Comparison of ENCODE assay signal across 8 mouse cellular contexts in the genomic region with DNA sequence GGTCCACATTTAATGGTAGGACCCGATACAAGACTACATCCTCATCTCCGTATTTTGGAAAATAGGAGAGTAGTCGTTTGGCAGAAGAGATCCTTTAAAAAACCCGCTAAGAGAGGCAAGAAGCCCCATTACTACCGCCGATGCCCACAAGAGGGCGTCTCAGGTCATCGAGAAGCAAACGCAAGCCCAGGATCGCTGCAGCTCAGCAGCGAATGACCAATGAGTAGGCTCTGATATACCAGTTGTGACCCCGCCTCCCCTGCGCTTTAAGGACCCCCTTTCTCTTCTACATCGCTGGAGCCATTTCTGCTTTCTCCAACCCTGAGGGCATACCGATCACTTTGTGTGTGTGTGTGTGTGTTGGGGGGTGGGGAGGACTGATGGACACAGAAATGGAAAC.
A peak's percentile ranks its signal among the peaks of the same experiment; 100 is the strongest.
DNase-seq lines count a peak whose midpoint lies in the region; ATAC-seq and TF ChIP-seq lines count a peak whose summit lies in the region.

No protein-coding gene starts in this region.

- H3K27me3 ChIP-seq in CH12.LX (replicated peaks): peaks cover 56% of the 10 kb centered on the region
- peaks cover 17% of the 10 kb centered on the region for H3K27me3 ChIP-seq in forebrain, embryonic 13.5 days
- H3K27me3 ChIP-seq in liver, embryonic 15.5 days: peaks cover 4% of the 10 kb centered on the region; the same call in 1 of the 2 replicates
- H3K27me3 ChIP-seq in neural tube, embryonic 12.5 days (replicated peaks): 0 out of 2 replicates have a peak, but pooled peaks cover 2% of the 10 kb centered on the region
- H3K27me3 ChIP-seq in stomach, postnatal 0 days (ENCODE audit: control insufficient read depth, insufficient read depth, low read length): no peaks in the 10 kb centered on the region

- dilution Hi-C loops in CH12.LX (cut with MboI; ENCODE audit: extremely low pct_ligation_motif_present, extremely low pct_unique_long_range_greater_than_20kb, low sequenced_read_pairs): no loop called here

- H3K9me3 ChIP-seq in CH12.LX (replicated peaks; ENCODE audit: low read length): peaks cover 7% of the 10 kb centered on the region
- H3K9me3 ChIP-seq in forebrain, embryonic 13.5 days (replicated peaks): no peaks in the 10 kb centered on the region
- H3K9me3 ChIP-seq in liver, embryonic 15.5 days (replicated peaks): no peaks in the 10 kb centered on the region
- no peaks in the 10 kb centered on the region for H3K9me3 ChIP-seq in neural tube, embryonic 12.5 days
- no peaks in the 10 kb centered on the region for H3K9me3 ChIP-seq in stomach, postnatal 0 days (ENCODE audit: control insufficient read depth, low read length)

- WGBS in forebrain, embryonic 13.5 days: 2% methylated on average over 15 of the region's 15 CpGs
- WGBS in liver, embryonic 15.5 days (ENCODE audit: insufficient replicate concordance): 1% methylated on average over 15 of the region's 15 CpGs
- WGBS in neural tube, embryonic 12.5 days: 4% methylated on average over 15 of the region's 15 CpGs
- WGBS in stomach, postnatal 0 days: 1% methylated on average over 15 of the region's 15 CpGs

- H3K27ac ChIP-seq in CH12.LX (ENCODE audit: insufficient read depth, low read depth): no peak overlapping the region
- no peak overlapping the region for H3K27ac ChIP-seq in forebrain, embryonic 13.5 days
- H3K27ac ChIP-seq in liver, embryonic 15.5 days (replicated peaks): no peak overlapping the region
- H3K27ac ChIP-seq in neural tube, embryonic 12.5 days: no peak overlapping the region
- H3K27ac ChIP-seq in stomach, postnatal 0 days (replicated peaks): no peak overlapping the region

- peaks cover 9 to 30% of the 10 kb centered on the region in 2 experiments for H3K4me1 ChIP-seq in CH12.LX (ENCODE audit: control insufficient read depth in 1 of 2, insufficient read depth in 2 of 2)
- 0 out of 2 replicates have a peak, but pooled peaks cover 7% of the 10 kb centered on the region for H3K4me1 ChIP-seq in forebrain, embryonic 13.5 days
- H3K4me1 ChIP-seq in liver, embryonic 15.5 days (replicated peaks): no peaks in the 10 kb centered on the region
- H3K4me1 ChIP-seq in neural tube, embryonic 12.5 days: peaks cover 11% of the 10 kb centered on the region
- H3K4me1 ChIP-seq in stomach, postnatal 0 days (replicated peaks; ENCODE audit: control insufficient read depth, insufficient read depth): no peaks in the 10 kb centered on the region

- H3K79me2 ChIP-seq in CH12.LX (replicated peaks; ENCODE audit: control insufficient read depth, extremely low read depth, insufficient read depth, poor library complexity, severe bottlenecking): no peaks in the 10 kb centered on the region

- TF ChIP-seq POLR2A in CH12.LX (IDR thresholded peaks at IDR 0.05; ENCODE audit: low read depth, low read length): no peak

- intact Hi-C loops in heart, postnatal 10 days (cut with DNase I): loop anchor here (1.0 to 5.0 kb wide), 3 partner anchors 107 to 339 kb away; a partner anchor contains a TSS

- H3K4me2 ChIP-seq in CH12.LX (ENCODE audit: insufficient read depth, low read depth, poor library complexity, severe bottlenecking): peak overlapping the region; percentile 85
- H3K4me2 ChIP-seq in forebrain, embryonic 13.5 days: peak overlapping the region; percentile 63
- H3K4me2 ChIP-seq in liver, embryonic 15.5 days: peak overlapping the region; percentile 53
- H3K4me2 ChIP-seq in neural tube, embryonic 12.5 days (replicated peaks): peak overlapping the region; percentile 64
- H3K4me2 ChIP-seq in stomach, postnatal 0 days (replicated peaks; ENCODE audit: low read depth): peak overlapping the region; percentile 63

- H3K36me3 ChIP-seq in CH12.LX (replicated peaks in 1 of 2; ENCODE audit: control insufficient read depth in 1 of 2, insufficient read depth in 1 of 2, low read length in 1 of 2): no peaks in the 10 kb centered on the region
- no peaks in the 10 kb centered on the region for H3K36me3 ChIP-seq in forebrain, embryonic 13.5 days (ENCODE audit: poor library complexity, severe bottlenecking)
- H3K36me3 ChIP-seq in liver, embryonic 15.5 days (replicated peaks): no peaks in the 10 kb centered on the region
- no peaks in the 10 kb centered on the region for H3K36me3 ChIP-seq in neural tube, embryonic 12.5 days
- H3K36me3 ChIP-seq in stomach, postnatal 0 days (ENCODE audit: control insufficient read depth, insufficient read depth, low read length): no peaks in the 10 kb centered on the region

- peak; percentile 76 to 82 for TF ChIP-seq CTCF in CH12.LX (conservative IDR thresholded peaks at IDR 0.05 in 1 of 2, IDR thresholded peaks at IDR 0.05 in 1 of 2; ENCODE audit: low read depth in 2 of 2, low read length in 2 of 2)
- peak; percentile 93 for TF ChIP-seq CTCF in stomach, postnatal 0 days (IDR thresholded peaks at IDR 0.05; ENCODE audit: low read depth)

- DNase-seq in CH12.LX (ENCODE audit: extremely low read depth): peak; percentile 76
- DNase-seq in c-Kit-positive CD71-negative TER-119-negative erythroid progenitor cells, embryonic 14.5 days (ENCODE audit: low read depth): peak; percentile 85
- DNase-seq in heart, postnatal 10 days: peak; percentile 90 to 95
- DNase-seq in kidney, postnatal 4 days: peak; percentile 96 to 98
- peak; percentile 90 for DNase-seq in stomach, postnatal 0 days (ENCODE audit: low spot score)

- TF ChIP-seq EP300 in CH12.LX (IDR thresholded peaks at IDR 0.05; ENCODE audit: low read length): no peak
- no peak for TF ChIP-seq EP300 in stomach, postnatal 0 days (optimal IDR thresholded peaks at IDR 0.05)

- no peak overlapping the region for H3K9ac ChIP-seq in CH12.LX (ENCODE audit: insufficient read depth, low read depth)
- H3K9ac ChIP-seq in forebrain, embryonic 13.5 days: 0 out of 2 replicates have a peak overlapping the region, but pooled peaks have one; percentile 40
- no peak overlapping the region for H3K9ac ChIP-seq in liver, embryonic 15.5 days
- peak overlapping the region; percentile 33; the same call in 1 of the 2 replicates for H3K9ac ChIP-seq in neural tube, embryonic 12.5 days
- H3K9ac ChIP-seq in stomach, postnatal 0 days (ENCODE audit: low read length): no peak overlapping the region

- peak; percentile 59 for TF ChIP-seq RAD21 in CH12.LX (IDR thresholded peaks at IDR 0.05; ENCODE audit: low read depth, low read length)

- ATAC-seq in forebrain, embryonic 13.5 days: peak; percentile 94
- ATAC-seq in liver, embryonic 15.5 days (ENCODE audit: insufficient read depth): no peak
- ATAC-seq in neural tube, embryonic 12.5 days (ENCODE audit: low FRiP score, low read depth): peak; percentile 88
- peak; percentile 69 for ATAC-seq in stomach, postnatal 0 days (ENCODE audit: low FRiP score, low TSS enrichment)

- peak overlapping the region in 1 of 3 experiments; percentile 37 for H3K4me3 ChIP-seq in CH12.LX (replicated peaks in 1 of 3; ENCODE audit: low read depth in 2 of 3, low read length in 2 of 3, poor library complexity in 1 of 3)
- peak overlapping the region; percentile 38 for H3K4me3 ChIP-seq in forebrain, embryonic 13.5 days
- peak overlapping the region; percentile 21; the same call in 1 of the 2 replicates for H3K4me3 ChIP-seq in liver, embryonic 15.5 days (replicated peaks)
- H3K4me3 ChIP-seq in neural tube, embryonic 12.5 days: peak overlapping the region; percentile 33
- peak overlapping the region; percentile 36 for H3K4me3 ChIP-seq in stomach, postnatal 0 days (ENCODE audit: low read depth, low read length)

- in situ Hi-C loops in CH12.LX (cut with MboI; ENCODE audit: low pct_ligation_motif_present, low pct_unique_long_range_greater_than_20kb, low sequenced_read_pairs): loop anchor here (25.0 kb wide), 1 partner anchor 332 kb away; no protein-coding TSS in a partner anchor

TF ChIP-seq in CH12.LX, 34 proteins besides CTCF, POLR2A, EP300 and RAD21:
- peak; percentile 66 for TF ChIP-seq SMC3 (IDR thresholded peaks at IDR 0.05; ENCODE audit: low read depth, low read length)
- TF ChIP-seq PAX5 (IDR thresholded peaks at IDR 0.05; ENCODE audit: low read length): no peak

Comparison
In these comparisons a context has a peak if more than half of its experiments do, and no peak if none do; other contexts are left out.
1. H3K9ac ChIP-seq: peak in forebrain, embryonic 13.5 days (single experiment) and neural tube, embryonic 12.5 days (single experiment); none in CH12.LX (single experiment), liver, embryonic 15.5 days (single experiment) and stomach, postnatal 0 days (single experiment).
2. Peak in every context shown above with its lines, with median percentiles within 50 percentile points of each other: DNase-seq and H3K4me2 ChIP-seq.